Mouse (Mus musculus) mesoderm, embryonic 11.5 days (tissue): ENCODE data around the gene Etl4.

Experiments
- DNase-seq: peaks from one replicate; pipeline ENCODE4 v3.0.0-alpha.2; 2012; ENCODE audit warnings: low read depth, low spot score

Gene Etl4

DNA sequence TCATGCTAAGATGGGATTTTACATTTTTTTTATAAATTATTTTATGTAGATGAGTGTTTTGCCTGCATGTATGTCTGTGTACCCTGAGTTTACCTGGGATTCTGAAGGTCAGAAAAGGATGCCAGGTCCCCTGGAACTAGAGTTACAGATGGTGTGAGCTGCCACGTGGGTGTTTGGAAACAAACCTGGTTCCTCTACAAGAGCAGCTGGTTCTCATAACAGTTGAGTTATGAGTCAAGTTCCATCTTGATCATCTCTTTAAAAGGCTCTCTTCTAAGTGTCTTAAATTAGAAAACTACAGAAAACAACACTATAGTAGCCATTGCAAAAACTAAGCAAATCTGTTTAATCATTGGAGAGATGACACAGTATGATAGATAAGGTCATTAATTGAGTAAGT lies 788.1 kb downstream of the Etl4 start:
- no peak for DNase-seq

DNA sequence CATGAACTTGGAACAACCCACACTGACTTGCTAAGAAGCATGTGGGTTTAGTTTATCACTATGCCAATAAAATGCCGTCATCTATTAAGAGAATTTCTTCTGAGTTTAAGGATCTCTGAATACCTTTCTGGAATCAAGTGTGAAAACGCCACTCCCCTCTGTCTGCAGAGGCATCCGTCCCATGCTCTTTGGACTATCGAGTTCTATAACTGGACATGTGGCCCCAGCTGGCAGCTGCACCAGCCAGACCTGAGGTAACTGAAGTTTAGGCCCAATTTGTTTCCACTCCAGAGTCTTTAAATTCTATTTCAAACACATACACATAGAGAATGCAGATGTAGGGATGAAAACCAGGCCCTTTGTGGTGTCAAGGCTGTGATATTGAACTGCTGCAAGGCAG lies 795.5 kb downstream of the Etl4 start:
- DNase-seq, result no peak

DNA sequence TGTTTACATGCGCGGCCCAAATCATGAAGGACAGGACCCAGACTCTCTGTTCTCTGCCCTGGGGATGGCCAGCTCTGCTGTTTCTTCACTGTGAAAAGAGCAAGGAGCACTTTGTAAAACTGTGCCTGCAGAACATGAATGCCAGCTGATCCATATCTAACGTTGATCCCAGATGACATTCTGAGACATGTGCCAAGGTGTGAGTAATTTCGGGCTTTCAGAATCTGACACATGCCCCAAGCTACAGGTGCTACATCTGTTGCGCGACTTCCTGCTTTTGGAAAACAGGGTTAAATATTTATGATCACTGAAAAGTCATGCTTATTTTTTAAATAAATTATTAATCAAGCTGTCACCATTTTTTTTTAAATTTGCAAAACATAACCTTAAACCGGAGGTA lies 801.0 kb downstream of the Etl4 start:
- DNase-seq, result no peak

DNA sequence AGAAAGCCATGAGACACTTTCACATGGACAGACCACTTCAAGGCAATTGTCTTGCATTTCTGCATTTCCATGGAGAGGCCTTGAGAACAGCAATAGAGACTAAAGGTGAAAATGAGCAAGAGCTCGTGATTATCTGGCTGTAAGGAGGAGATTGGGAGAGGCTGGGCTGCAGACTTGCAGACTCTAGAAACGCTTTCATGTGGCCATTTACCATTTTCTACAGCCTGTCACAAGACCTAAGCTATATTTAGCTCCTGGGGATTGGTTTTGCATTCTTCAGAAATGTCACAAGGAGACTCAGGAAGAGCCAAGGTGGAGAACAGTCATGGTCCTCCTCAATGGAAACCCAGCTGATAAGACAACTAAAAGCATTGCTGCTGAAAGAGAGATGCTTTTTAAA lies 801.4 kb downstream of the Etl4 start:
- no peak for DNase-seq

DNA sequence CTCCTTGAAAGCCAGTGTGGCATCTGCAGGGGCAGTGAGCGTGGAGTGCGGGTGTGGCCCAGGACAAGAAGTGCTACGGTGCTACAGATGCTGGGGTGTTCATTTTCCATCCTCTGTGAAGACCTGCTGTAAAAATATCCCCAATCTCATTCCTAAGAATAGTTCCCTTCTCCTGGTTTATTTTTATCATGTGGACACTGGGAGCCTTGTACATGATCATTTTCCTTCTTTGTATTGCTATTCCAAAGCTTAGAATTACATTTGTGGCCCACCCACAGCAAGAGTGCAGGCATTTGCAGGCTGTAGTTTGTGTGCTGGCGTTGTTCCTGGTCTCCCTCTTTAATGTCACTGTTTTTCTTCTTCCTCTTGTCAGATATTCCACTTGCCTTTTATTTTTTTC lies 809.5 kb downstream of the Etl4 start:
- DNase-seq, result no peak

DNA sequence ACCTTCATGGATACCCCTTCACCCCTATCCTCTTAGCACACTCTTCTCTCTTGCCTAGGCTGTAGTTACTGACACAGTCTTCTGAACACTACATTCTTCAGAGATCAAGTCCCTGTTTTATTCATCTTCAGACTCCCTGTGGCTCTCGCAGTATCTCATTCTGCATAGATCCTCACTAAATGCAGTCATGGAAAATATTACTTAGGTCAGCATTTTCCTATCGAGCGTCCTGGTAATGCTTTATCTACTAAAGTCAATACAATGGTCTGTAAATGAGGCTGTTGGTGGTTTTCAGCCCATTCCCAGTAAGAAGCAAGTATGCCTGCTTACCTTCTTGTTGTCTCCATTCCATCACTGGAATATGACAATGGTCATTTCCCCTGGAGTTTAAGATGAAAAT lies 811.5 kb downstream of the Etl4 start:
- no peak for DNase-seq

DNA sequence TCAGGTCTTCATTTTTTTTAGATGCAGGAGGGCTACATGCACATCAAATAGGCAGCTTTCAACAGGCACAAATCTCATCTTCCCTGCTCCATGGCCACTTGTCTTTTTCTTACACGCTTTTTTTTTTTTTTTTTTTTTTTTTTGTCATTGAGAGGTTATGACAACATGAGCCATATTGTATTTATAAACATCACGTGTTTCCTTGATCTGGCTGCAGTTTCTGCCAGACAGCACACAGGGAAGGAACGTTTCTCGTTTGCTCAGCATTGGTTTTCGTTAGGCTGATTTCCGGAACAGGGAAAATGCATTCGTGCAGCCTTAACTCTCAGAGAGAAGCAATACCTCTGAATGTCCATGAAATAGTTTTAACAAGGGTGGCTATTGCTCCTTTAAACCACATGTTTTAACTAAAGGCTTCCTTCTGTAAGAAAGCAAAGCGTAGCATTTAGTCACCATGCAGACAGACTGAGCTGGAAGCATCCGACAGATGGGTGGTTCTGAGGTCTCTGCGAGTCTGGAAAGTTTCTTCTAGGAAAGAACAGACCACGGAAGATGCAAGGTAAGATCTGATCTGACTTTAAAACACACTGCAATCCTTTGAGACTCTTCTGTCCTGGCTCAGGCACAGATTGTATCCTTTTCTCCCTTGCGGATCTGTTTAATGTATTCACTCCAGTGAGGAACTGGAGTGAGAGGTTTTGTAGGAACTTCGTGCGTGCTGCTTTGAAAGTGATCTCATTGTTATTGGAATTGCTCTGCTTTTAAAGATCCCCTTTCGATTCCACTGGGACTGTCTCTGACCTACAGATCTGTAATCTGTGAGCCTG lies 812.8 kb downstream of the Etl4 start:
- DNase-seq, result peak; percentile 16

DNA sequence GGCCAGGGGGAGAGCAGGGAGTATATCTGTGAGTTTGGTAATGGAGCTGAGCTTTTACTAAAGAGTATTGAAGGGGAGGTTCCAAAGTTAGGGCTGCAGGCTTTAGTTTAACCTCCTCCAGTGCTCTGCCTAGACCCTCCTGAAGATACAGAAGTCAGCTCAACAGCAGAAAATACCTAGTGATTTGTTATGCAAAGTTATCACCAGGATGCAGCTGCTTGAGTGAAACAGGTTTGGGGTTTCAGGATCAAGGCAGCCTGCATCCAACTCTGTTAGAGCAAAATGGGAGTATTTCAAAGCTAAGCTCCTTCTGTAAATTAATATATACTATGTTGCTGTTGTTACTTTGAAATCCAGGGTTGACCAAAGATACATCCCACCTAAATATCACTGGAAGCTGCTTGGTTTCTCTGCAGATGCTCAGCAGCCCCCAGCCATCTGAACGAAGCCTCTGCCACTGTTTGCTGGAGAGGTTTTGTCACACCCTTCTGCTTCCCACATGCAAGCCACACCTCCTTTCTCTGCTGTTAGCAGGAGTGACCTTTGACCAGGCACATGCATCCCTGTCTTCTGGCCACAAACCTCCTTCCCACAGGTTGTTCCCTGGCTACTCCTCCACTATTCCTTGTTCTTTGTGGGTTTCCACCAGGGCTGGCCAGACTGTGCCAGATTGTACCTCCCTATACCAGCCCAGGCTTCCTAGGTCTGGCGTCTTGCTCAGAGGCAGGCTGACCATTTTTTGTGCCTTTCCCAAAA lies 814.6 kb downstream of the Etl4 start:
- no peak for DNase-seq

DNA sequence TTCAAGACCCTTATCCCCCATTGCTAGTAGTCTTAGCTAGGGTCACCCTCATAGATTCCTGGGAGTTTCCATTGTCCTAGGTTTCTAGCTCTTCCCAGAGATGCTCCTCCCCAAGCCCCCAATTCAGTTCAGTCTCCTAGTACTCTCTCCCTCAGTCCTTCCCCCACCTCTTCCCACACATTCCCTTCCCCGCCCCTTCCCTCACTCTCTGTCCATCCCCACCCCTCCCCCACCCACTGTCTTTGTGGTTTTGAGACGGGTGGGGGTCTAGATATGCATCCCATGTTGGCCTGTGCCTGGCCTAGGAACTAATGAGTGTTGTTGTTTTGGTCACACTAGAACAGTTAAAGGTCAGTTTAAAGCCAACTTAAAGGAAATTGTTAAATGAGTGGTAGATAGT lies 817.4 kb downstream of the Etl4 start:
- no peak for DNase-seq

DNA sequence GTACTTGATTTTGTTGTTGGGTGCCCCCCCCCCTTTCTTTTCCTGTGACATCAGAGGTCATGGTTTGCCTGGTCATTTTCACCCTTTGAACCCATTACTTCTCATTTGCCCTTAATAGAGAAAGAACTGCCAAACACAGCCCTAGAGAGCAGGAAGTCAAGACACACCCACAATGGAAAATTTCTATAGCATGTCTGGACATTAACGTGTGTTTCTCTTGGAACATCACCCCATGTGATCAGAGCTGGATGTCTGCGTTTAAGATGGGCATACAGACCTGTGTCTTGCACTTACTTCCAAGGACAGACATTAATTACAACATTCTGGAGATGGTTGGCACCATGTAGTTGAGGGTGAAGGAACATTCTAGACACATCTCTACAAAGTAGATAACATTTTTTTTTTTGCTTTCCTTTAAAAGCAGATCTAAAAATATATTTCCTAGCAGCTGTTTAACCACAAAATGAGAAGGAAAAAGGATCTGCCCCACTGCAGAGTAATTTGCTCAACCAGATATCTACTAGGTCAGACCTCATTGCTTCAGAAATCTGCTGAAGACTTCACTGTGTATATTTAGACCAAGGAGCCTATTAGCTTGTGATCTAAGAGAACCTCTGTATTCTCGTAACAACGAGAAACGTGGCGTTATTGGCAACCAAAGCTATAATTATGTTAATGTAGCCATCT lies 818.3 kb downstream of the Etl4 start:
- DNase-seq, result no peak

DNA sequence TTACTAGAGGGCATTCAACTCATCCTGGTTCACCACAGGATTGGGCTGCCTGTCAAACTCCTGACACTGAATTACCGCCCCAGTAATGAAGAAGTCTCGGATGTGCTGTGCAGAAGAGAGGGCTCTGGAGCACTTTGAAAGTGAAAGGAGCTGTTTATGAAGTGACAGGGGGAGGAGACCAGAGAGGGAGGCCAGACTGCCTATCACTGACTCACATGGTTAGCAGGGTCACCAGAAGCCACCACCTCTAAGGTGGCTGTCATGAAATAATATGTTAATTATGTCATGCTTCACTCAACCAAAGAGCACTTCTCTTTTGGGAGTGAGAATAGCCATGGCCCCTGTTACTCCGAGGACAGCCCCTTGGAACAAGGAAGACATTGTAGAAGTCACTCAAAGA lies 825.9 kb downstream of the Etl4 start:
- DNase-seq, result no peak

DNA sequence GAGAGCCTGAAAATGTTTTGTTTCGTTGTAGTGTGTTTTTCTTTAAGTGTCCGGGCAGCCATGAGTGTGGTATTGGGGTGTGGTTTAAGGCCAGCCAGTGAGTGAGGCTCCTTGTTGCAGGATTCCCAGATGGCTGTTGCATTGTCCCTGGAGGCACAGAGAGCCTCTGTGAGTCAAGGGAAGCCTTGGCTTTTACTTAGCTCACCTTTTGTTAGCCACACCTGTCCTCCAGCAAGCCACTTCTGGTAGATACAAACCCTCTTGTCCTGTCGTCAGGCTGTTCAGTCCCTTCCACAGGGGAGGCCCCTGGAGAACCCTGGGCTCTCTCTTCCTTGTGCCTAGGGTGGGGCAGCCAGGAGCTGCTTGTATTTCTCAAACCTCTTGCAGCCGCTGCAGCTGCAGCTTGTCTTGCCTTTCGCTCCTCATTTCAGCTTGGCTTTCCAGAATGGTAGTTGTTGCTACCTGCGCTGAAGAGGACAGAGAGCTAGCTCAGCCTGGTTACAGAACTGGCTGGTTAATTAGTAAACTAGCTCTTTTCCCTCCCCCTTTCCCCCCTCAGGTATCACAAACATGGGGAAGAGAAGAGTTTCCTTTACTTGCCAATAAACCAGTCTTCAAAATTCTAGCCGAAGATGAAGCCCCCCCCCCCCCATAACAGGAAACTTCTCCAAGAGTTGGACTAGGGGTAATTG lies 826.9 kb downstream of the Etl4 start:
- no peak for DNase-seq

DNA sequence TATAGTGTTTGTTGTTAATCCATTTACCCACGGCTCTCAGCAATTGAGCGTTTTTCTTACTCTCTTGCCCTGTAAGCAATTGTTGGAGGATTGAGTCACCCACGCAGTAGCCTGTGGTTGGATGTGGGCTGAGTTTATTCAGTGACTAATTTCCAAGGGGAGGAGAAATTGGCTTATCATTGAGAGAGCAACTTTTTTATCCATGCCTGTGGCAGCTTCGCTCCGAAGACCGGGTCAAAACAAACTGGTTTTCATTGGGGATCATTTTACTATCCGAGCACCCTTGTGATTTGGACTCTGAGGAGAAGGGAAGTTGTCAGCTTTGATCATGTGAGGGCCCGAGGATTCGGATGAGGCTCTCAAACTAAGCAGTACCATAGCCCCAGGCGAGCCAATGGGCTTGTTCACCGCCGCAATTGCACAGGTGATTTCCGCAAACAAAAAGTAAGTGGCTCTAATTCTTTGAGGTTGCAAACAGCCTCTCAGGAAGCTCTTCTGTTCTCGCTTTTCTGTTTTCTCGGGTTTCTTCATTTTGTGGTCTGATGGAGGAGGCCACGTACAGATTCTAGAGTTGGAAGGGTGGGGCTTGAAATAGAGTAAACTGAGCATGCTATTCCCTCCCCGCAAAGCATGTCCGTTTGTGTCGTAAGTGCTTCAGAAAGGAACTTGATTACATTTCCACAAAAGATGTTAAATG lies 827.7 kb downstream of the Etl4 start:
- no peak for DNase-seq

DNA sequence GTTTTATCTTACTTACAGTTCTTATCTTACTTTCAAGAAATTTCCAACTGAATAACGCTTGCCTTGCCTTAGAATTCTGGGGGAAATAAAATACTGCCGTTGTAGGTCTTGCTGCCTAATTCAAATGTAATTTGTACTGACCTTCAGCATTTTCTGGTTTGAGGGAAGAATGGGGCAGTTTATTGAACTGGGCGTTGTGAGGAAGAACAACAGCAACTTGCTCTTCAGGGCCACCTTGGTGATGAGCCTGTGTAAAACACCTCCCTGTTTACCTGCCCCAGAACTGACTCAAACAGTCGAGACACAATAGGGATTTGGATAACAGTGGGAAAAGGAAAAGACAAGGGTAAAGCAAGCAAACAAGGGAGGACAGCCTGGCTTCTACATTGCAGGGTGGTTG lies 828.3 kb downstream of the Etl4 start:
- DNase-seq, result no peak

DNA sequence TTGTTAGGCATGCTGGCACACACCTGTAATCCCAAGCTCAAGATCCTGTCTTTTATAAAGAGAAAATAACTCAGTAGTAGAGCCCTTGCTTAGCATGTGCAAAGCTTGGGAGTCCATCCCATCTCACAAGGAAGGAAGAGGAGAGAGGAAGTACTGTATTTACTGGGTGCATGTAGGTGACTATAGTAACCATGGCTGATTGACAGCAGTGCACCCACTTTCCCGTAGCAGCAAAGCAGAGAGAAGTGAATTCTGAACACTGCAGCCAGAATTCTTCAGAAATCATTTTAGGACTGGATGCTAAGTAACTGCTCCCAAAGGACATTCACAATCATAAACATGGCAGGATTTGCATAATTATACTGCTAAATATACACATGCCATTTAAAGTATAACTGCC lies 838.1 kb downstream of the Etl4 start:
- no peak for DNase-seq

DNA sequence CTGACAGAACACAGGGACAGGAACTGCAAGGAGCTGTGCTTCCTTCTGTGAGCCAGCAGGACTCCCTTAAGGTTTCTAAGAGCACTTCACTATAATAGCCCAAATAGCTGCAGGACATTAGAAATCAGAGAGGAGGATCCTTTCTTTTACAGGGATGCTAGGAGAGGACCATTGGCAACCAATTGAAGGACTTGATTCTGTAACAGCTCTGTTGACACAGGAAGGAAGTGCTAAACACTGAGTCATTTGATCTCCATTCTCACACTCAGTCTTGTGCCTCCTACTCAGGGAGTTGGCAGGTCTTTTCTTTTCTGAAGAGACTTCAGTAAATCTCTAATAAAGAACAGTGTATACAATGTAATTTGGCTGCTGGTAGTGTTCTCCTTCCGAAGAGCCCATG lies 838.9 kb downstream of the Etl4 start:
- no peak for DNase-seq

DNA sequence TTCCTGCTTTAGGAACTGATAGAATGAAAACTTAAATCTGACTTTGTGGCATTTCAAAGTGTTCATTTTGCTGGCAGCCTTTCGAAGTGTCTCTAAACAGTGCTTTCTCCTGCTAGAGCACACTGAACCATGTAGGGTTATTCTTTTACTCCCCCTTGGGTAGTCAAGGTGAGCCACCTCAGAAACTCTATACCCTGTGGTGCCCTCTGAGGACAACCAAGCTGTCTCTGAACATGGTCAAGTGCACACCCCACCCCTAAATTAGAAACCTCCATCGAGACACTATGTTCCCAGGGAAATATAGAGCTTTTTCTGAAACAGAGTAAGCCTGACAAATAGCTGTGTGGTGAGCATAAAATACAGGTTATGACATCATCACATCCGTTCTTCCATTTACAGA lies 840.1 kb downstream of the Etl4 start:
- DNase-seq, result no peak

DNA sequence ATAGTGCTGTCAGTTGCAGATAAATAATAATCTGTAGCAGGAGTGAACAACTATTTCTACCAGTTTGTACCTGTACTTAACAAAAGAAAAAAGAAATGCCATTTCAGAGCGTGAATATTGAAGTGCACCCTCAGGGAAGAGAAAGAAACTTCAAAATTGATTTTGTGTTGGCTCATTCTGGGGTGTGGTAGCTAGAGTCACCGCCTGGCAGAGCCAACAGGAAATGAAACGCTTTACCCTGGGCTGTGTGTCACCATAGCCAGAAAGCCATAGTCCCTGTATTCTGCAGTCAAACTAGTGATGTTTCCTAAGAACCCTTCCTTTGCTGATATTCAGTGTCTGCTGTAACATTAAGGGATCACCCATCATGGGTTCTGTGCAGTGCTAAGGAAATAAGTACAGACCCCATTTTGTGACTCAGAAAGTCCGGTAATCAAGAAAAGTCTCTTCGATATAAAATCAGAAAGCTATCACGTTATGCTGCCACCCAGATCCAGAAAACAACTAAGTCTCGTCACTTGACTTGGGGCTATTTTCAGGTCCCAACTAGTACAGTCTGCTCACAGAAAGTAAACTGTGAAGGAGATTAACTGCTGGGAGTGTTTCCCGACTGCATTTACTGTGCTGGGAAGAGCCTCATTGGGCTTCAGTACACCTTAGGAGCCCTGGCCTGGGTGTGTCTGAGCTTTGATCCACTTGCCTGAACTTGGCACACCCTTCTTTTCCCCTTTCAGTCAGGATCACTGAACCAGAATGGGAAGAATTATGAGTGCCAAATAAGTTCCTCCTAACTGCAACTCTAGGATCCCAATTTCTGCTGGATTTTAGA lies 843.9 kb downstream of the Etl4 start:
- DNase-seq, result no peak

DNA sequence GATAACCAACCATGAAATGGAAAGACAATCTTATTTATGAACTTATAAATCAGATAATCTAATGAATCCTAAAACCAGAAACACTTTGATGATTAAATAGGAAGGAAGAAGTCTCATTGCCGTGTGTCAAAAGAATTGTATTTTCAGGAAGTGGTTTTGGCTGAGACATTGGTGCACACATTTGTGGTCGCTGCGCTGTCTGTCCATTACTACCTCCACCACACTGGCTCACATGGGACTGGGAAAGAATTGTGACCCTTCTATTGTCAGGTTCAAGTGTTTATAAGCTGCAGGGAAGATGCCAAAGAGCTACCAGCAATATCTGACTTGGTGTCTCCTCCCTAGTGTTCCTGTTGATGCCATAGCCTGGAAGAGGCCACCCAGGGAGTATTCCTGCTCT lies 847.4 kb downstream of the Etl4 start:
- no peak for DNase-seq

DNA sequence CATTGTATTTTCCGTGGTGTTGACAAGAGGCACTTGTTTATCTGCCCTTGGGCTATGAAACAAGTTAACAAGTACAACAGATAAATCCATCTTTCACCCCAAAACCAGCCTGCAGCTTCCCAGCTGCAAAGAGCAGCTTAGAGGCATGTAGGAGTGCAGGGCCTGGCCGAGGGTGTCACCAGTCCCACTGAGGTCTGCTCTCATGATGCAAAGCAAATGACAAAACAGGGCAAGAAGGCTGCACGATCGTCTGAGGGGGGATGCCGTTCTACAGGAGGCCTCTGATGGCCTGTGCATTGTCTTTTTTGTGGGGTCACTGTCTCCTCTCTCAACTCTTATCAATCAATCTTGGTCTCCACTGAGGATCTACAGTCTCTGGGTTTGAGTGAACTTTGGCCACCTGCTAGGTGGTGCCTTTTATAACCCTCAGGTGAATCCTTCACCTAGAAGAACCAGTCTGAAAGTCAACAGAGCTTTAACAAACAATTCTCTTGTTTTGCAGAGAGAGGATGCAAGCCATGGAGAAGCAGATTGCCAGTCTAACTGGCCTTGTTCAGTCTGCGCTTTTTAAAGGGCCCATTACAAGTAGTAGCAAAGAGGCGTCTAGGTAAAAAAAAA lies 849.6 kb downstream of the Etl4 start:
- DNase-seq, result no peak
